Mouse (Mus musculus) heart, postnatal 10 days (tissue): Measurements from ENCODE around the gene Gmeb2. TPM values are rescaled to one million over a fixed set of nuclear protein-coding genes. Genes with fewer than 3 reads are reported as not detected.

Experiments used
- DNase-seq, 2 experiments: peaks; one replicate each; pipeline ENCODE4 v3.0.0; 2021
- intact Hi-C: fragments of 180-260 bp; cut with DNase I; formaldehyde crosslinking; loops from one replicate; pipeline ENCODE4 v1.15.1; 2025
- total RNA-seq, 2 experiments: library from RNA; stranded (reverse); gene quantifications; 2 replicates each; pipeline ENCODE4 v1.2.3; 2021

Gene Gmeb2
- total RNA-seq, 2 experiments from 2014 or later = 12.3 to 15.3 TPM

DNA sequence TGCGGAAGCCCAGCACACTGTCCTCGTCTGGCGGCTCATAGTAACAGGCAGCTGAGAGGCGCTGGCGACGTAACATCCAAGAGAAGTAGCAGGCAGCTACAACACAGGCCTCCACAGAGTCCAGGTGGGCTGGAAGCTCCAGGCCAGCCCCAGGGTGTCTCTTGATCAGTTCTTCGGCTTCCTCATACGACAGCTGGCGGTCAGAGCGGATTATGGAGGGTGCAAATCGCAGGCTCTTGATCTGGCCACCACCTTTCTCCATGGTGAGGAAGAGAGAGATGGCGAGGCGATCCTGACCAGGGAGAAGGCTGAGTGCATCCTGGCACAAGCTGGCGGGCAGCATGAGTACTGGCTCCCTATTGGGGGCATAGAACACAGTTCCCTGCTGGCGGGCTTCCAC lies 54.4 kb downstream of the Gmeb2 start:
- intact Hi-C loops = no loop called here

DNA sequence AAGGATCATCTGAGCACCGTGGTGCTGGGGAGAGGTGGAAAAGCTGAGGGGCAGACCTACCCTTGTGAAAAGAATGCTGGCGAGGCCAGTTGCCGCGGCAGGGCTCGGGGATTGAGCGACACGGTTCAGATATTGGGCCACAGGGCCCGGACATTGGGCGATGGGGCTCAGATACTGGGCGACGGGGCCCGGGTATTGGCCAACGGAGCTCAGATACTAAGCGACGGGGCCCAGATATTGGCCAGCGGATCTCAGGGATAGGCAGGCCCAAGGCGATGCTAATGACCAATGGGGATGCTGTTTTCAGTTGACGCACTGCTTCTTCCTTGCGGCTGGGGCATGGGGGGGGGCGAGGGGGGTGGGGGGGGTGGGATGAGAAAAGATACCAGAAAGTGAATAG lies 56.7 kb downstream of the Gmeb2 start:
- no peak for DNase-seq
- intact Hi-C loops = no loop called here

More for the DNA sequence above, 54.4 kb downstream of the Gmeb2 start:
- no peak for DNase-seq

DNA sequence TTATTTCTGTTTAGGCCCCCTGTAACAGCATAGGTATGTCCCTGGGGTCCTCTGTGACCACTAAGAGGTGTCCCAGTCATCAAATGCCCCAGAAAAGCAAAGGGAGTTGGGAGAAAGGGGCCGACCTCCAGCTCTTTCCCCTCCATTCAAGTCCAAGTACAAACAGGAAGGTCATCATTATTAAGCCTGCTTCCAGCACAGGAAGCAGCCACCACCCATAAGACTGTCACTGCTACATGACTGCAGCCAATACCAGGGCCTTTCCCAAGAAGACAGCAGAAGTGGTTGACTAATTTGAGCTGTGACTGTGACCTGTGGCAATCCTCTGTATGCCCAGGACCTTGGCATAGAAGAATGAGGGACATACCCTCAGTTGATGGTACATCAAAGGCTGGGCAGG lies 59.5 kb downstream of the Gmeb2 start:
- DNase-seq = no peak
- intact Hi-C loops = no loop called here

DNA sequence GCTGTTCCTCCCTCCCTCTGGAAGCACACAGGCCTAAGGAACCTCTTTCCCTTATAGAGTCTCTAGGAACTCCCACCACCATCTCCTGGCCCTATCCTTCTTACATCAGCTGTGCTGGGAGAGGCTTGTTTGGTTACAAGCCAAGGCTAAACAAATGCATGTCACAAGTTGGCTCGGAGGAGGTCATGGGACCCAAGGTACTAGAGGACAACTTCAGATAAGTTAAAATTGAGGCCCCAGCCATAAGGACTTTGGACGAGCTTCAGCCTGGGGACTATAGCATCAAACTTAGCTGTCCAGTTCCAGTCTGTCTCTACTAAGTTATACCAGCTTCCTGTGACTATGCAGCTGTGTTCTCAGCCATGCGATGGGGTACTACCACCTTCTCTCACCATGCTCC lies 60.7 kb downstream of the Gmeb2 start:
- no peak for DNase-seq
- intact Hi-C loops = no loop called here

DNA sequence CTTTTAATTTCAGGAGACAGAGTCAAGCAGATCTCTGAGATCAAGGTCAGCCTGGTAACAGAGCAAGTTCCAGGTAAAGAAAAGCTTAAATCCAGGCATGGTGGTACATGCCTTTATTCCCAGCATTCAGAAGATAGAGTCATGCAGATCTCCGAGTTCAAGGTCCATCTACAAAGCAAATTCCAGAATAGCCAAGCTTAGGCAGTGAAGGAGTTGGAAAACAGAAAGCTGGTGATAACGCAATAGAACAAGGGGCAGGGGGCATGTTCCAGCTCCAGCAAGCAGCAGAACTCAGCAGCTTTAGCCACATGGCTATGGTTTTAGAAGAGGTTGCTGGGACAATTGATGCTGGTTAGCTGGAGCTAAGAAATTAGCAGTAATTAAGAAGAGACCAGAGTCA lies 62.8 kb downstream of the Gmeb2 start:
- no peak for DNase-seq
- intact Hi-C loops = no loop called here

DNA sequence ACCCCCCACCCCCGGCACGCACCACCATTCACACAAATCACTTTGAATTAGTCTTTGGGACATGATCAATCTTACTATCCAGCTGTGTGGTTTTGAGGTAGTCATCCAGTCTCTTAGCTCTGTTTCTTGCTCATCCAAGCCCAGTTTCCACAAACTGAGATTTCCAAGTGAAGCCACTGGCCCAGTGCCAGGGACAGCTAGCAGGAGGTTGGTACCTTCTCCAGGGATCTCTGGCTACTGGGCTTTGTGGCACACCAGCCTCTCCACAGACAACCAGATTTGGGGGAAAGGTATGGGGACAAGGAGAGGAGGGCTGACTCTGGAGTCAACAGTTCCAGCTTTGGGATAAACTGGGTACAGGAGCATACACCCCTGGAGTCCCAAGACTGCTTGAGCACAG lies 67.5 kb downstream of the Gmeb2 start:
- intact Hi-C loops = loop anchor here (2.0 kb wide), 1 partner anchor 34 kb away; the partner anchor contains the start of gene Ppdpf
- peak in 1 of 2 experiments; percentile 25 for DNase-seq

DNA sequence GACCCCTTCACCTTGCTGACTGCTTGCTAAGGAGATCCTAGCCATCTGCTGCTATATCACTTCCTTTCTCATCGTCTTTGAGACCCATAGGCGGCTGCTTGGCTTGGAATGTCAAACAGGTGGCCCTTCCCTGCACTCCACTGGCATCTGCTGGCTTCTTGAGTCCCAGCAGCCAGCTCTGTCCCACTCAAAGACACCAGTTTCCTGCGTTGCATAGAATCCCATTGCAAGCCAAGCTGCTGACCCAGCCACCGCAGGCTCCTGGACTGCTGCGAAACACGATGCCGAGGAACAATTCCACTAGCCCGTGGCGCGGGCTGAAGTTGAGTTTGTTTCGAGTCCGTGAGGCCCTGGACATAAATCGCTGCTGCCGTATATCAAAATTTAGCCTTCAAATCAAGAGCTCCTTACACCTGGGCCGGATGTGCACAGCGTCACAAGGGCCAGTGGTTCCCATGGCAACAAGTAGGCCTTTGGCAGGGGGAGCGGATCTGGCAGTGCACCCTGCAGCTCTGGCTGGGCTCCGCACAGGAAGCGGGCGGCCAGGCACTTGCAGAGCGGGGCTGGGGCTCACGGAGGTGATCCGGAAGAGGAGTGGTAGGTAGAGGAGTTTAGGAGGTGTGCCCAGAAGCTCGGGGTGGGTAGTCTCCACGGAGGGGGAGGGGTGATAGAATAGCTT lies 68.2 kb downstream of the Gmeb2 start, which contains the start of gene Fndc11:
Gene Fndc11 (plus strand): TSS at position 476 of the 679 bp plus-strand sequence.
- peak; percentile 85 to 86 for DNase-seq
- intact Hi-C loops = loop anchor here (2.0 kb wide), 1 partner anchor 33 kb away; the partner anchor contains the start of gene Ppdpf

DNA sequence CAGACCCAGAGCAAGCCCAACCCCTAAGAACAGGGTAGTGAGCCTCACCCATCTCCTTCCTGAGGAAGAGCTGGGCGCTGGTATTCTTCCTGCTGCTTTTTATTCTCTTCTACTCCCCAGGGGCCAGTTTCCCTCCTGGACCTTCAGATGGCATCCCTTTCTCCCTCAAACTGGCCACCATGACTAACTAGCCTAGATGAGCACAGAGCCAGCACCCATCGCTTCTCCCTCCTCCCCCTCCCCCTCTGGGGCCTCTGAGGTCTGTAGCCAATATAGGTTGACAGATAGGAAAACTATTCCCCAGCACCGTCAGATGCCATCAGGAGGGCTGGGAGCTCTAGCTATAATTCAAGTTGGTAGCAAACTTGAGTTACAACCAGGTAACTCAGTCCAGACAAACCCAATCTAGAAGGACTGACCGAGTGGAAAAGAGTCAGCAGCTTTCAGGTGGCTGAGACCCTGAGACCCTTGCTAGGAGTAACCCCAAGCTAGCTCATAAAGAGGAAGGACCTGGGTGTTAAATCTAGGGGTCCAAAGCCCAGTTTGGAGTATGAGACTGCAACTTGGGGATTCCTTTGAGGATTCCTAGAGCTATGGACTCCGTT lies 68.9 kb downstream of the Gmeb2 start:
- no peak for DNase-seq
- intact Hi-C loops = no loop called here

DNA sequence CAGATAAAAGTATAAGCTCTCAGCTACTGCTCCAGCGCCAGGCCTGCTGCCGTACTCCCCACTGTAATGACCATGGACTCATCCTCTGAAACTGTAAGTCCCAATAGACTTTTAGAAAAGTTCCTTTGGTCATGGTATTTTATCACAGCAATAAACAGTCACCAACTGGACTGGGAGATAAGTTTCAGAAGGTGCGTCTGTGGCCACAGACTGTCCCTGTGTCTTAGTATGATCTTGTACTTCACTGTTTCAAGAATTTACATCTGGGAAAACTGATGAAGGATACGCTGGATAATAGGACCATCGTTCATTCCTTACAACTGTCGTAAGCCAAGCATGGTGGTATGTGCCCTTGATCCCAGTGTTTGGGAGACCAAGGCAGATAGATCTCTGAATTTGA lies 71.8 kb downstream of the Gmeb2 start:
- intact Hi-C loops = no loop called here
- no peak for DNase-seq

DNA sequence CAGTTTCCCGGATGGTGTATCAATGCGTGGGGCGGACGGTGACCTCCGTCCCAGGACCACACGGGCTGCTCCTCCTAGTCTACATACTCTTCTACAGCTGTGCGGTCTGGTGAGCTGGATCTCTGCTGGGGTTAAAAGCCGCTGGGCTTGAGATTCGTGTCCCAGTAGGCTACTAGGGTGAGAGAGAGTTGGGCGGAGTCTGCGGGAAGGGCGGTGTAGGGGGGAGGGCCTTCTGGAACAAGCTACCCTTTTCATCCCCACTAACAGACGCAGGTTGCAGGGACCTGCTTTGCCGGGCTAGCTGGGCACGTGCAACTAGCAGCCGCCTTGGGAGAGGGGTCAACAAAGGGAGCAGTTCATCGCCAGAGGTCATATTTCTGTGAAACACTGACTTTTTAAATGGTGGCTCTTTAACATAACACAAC lies 74.8 kb downstream of the Gmeb2 start, which contains the start of gene Srms:
Gene Srms (minus strand): TSS at position 165 of the 425 bp plus-strand sequence.
- DNase-seq = peak; percentile 29 to 36
- intact Hi-C loops = no loop called here

DNA sequence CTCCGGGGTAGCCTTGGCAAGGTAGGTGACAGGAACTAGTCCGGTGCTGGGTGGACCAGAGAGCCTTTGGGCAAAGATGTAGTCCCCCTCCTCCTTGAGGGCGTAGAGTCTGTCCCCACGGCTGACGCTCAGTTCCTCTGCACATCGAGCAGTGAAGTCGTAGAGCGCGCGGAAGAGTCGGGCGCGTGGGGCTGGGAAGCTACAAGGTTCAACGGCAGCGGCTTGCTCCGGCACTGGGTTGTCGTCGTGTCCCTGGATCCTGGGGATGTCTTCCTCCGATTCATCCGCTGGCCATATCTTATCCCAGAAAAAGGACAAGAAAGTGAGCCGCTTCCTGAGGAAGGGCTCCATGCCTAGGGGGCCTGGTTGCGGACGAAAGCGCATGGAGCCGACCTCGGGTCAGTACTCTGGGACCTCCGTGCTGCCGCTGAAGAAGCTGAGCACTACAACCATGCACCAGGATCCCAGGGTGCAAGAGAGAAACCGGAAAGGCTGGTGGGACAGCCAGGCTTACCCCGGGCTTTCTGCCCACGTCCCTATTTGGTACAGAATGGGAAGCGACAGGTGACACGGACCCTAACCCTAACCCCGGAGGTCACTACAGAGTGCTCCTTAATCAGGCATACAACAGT lies 75.3 kb downstream of the Gmeb2 start:
- peak in 1 of 2 experiments; percentile 29 for DNase-seq
- intact Hi-C loops = no loop called here

DNA sequence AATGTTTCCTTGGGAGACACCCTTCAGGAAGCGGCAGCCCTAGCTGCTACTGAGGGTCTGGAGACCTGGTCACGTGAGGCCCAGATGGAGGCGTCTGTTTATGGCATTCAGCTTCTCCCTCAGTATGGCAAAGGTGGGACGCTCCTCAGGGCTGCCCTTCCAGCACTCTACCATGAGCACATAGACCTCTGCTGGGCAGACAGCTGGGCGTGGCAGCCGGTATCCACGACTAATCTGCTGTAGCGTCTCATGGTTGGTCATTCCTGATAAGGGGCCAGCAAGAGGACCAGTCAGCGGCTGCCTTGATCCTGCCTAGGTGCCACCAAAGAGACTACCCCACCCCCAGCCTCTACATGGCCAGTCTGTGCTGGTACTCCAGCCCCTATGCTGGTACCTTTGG lies 81.7 kb downstream of the Gmeb2 start:
- intact Hi-C loops = no loop called here
- DNase-seq = no peak

DNA sequence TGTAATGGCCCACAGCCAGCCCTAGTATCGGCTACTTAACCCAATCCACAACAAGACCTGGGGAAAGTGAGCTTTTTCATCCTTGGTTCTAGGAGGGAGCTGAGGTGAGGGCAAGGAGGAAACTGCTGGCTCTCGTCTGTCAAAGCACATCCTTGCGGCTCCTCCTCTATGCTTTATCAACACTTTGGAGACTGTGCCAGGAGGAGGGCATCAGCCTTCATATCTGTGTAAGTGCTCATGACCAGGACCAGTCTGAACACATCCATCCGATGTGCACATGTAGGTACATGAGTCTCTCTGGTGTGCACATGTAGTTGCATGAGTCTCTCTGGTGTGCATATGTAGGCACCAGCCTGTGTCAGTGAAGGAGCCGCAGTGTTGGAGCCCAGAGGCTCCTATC lies 82.2 kb downstream of the Gmeb2 start:
- intact Hi-C loops = no loop called here
- DNase-seq = no peak

DNA sequence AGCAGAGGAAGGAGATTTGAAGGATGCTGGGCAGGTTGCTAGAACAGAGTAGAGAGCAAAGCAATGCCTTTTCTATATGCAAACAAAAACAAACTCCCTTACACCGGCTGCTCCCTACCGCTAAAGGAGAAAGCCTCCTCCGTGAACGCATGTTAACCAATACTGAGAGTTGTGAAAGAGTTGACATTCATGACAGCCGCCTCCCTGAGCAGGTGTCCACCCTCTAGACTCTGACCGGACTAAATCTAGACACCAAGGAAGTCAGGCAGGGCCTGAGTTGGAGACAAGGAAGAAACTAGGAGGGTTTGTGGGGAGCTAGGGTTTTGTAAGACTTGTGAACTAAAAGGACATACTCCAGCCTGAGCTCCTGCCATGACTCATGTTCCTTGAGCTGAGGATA lies 84.9 kb downstream of the Gmeb2 start:
- intact Hi-C loops = no loop called here
- DNase-seq = no peak

DNA sequence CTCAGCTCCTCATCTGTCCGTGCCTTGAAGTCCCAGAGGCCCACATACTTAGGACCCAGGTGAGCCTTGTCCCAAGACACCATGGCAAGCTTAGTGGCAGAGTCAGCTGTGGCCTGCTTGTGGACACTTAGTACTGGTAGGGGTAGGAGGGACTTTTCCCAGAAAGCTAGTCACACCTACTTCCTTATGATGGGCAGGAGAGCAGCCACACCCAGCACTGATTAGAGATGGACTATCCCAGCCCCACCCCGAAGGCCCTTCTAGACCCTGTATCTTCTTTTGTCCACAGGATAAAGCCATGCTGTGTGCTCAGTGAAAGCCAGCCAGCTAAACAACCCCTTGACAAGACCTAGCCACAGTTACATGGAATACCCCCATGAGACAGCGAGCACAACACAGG lies 85.4 kb downstream of the Gmeb2 start, which contains the start of gene Ptk6:
Gene Ptk6 (minus strand): TSS at position 368 of the 400 bp plus-strand sequence.
- no peak for DNase-seq
- intact Hi-C loops = no loop called here

DNA sequence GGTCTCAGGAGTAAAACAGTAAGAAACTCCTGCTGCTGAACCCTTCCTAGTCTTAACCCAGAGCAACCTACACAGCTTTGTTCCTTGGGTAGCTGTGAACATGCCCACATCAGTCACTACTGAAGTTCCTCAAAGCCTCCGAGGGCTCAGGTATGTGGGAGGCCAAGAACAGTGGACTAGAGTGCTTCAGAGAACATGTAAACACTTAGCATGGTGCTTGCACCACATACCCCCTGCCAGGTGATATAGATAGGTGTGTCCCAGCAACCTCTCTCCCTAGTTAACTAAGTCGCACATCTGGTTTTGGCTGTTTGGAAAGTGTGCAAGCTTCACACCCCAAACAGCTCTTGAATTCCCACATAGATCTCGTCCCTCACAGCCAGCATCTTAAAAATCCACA lies 86.2 kb downstream of the Gmeb2 start:
- intact Hi-C loops = no loop called here

More for the DNA sequence above, 86.2 kb downstream of the Gmeb2 start:
- no peak for DNase-seq

Other genes starting within 250 kb of the Gmeb2 start
- gene Chrna4, start 244.5 kb downstream of the Gmeb2 start, total RNA-seq = under 1 TPM; 0.12 to 0.34 TPM
- not detected for gene Kcnq2, start 152.7 kb downstream of the Gmeb2 start, total RNA-seq
- 100 to 1,000 TPM; 640 to 727 TPM for gene Eef1a2, start 131.0 kb downstream of the Gmeb2 start, total RNA-seq
- 10 to 100 TPM; 60.7 to 62.1 TPM for gene Ppdpf, start 100.8 kb downstream of the Gmeb2 start, total RNA-seq
- gene Ptk6, start 85.2 kb downstream of the Gmeb2 start, total RNA-seq = not detected
- under 1 TPM; 0.17 to 0.25 TPM for gene Srms, start 74.8 kb downstream of the Gmeb2 start, total RNA-seq
- gene Fndc11, start 68.0 kb downstream of the Gmeb2 start, total RNA-seq = under 1 TPM in 1 of 2 experiments, not detected in 1; 0.30 TPM
- gene Helz2, start 46.0 kb downstream of the Gmeb2 start, total RNA-seq = 10 to 100 TPM in 1 of 2 experiments, 1 to 10 TPM in 1; 9.3 to 10.2 TPM
- under 1 TPM in 1 of 2 experiments, not detected in 1; 0.37 TPM for gene Stmn3, start 26.5 kb upstream of the Gmeb2 start, total RNA-seq
- gene Rtel1, start 31.7 kb upstream of the Gmeb2 start, total RNA-seq = 10 to 100 TPM; 24.8 to 27.7 TPM
- 10 to 100 TPM; 19.6 to 19.7 TPM for gene Zgpat, start 76.9 kb upstream of the Gmeb2 start, total RNA-seq
- gene Arfrp1, start 77.4 kb upstream of the Gmeb2 start, total RNA-seq = 10 to 100 TPM; 38.3 to 40.4 TPM
- gene Lime1, start 92.0 kb upstream of the Gmeb2 start, total RNA-seq = 1 to 10 TPM; 9.3 to 9.9 TPM
- 10 to 100 TPM; 14.8 to 15.9 TPM for gene Zbtb46, start 171.4 kb upstream of the Gmeb2 start, total RNA-seq
- gene Abhd16b, start 205.2 kb upstream of the Gmeb2 start, total RNA-seq = not detected
- gene Tpd52l2, start 209.1 kb upstream of the Gmeb2 start, total RNA-seq = 10 to 100 TPM; 69.9 to 74.9 TPM
- 100 to 1,000 TPM in 1 of 2 experiments, 10 to 100 TPM in 1; 96.7 to 104 TPM for gene Dnajc5, start 232.4 kb upstream of the Gmeb2 start, total RNA-seq